Mouse (Mus musculus): ENCODE measurements around the gene Arvcf. TPM values are rescaled to one million over a fixed set of nuclear protein-coding genes. Genes with fewer than 3 reads are reported as not detected.

Gene Arvcf
- polyA plus RNA-seq, 1 experiment from 2014 or later, result 32.5 TPM

GRCm38 (mm10) chr16:18396791-18397621 is 49.0 kb downstream of the Arvcf start:
- no peak overlapping the region for H3K9ac ChIP-seq
- peak overlapping the region; percentile 97 for H3K27ac ChIP-seq (ENCODE audit: poor library complexity, severe bottlenecking)
- H3K4me2 ChIP-seq, result no peak overlapping the region
- no peaks in the 10 kb centered on the region for H3K9me3 ChIP-seq (replicated peaks)
- H3K4me3 ChIP-seq, result no peak overlapping the region
- no peaks in the 10 kb centered on the region for H3K27me3 ChIP-seq (replicated peaks)
- no peak for ATAC-seq (ENCODE audit: insufficient number of reproducible peaks, low FRiP score)
- 93% methylated on average over 27 of the region's 27 CpGs for WGBS
- H3K4me1 ChIP-seq (replicated peaks), result peaks cover 71% of the 10 kb centered on the region
- H3K36me3 ChIP-seq, result peaks cover 45% of the 10 kb centered on the region

GRCm38 (mm10) chr16:18400028-18400427 is 52.0 kb downstream of the Arvcf start:
- H3K9ac ChIP-seq, result no peak overlapping the region

GRCm38 (mm10) chr16:18400472-18401216 is 52.7 kb downstream of the Arvcf start:
- Histone ChIP-seq H3K9me3 (replicated peaks) (no peaks in the 10 kb centered on the region), H3K9ac (no peak overlapping the region), H3K4me3 (no peak overlapping the region), H3K4me1 (replicated peaks) (peaks cover 41% of the 10 kb centered on the region), H3K4me2 (0 out of 2 replicates have a peak overlapping the region, but pooled peaks have one; percentile 5), H3K36me3 (peaks cover 81% of the 10 kb centered on the region), H3K27me3 (replicated peaks) (no peaks in the 10 kb centered on the region), H3K27ac (ENCODE audit: poor library complexity, severe bottlenecking) (peak overlapping the region; percentile 26)
- 49% methylated on average over 7 of the region's 7 CpGs for WGBS
- peak; percentile 52 for ATAC-seq (ENCODE audit: insufficient number of reproducible peaks, low FRiP score)

More at GRCm38 (mm10) chr16:18400028-18400427, 52.0 kb downstream of the Arvcf start:
- Histone ChIP-seq H3K27ac (ENCODE audit: poor library complexity, severe bottlenecking) (peak overlapping the region; percentile 26; the same call in 1 of the 2 replicates), H3K4me1 (replicated peaks) (peaks cover 43% of the 10 kb centered on the region), H3K4me2 (no peak overlapping the region), H3K36me3 (peaks cover 75% of the 10 kb centered on the region), H3K27me3 (replicated peaks) (no peaks in the 10 kb centered on the region), H3K4me3 (no peak overlapping the region), H3K9me3 (replicated peaks) (no peaks in the 10 kb centered on the region)
- 77% methylated on average over 9 of the region's 9 CpGs for WGBS
- no peak for ATAC-seq (ENCODE audit: insufficient number of reproducible peaks, low FRiP score)

GRCm38 (mm10) chr16:18403285-18403684 is 55.3 kb downstream of the Arvcf start:
- Histone ChIP-seq H3K27ac (ENCODE audit: poor library complexity, severe bottlenecking) (no peak overlapping the region), H3K9ac (no peak overlapping the region), H3K4me3 (no peak overlapping the region), H3K27me3 (replicated peaks) (no peaks in the 10 kb centered on the region), H3K4me1 (replicated peaks) (peaks cover 45% of the 10 kb centered on the region), H3K36me3 (peaks cover 74% of the 10 kb centered on the region), H3K4me2 (no peak overlapping the region), H3K9me3 (replicated peaks) (no peaks in the 10 kb centered on the region)
- ATAC-seq (ENCODE audit: insufficient number of reproducible peaks, low FRiP score), result no peak
- WGBS, result 85% methylated on average over 12 of the region's 12 CpGs

- no peak overlapping the region for H3K4me2 ChIP-seq
- H3K4me1 ChIP-seq (replicated peaks), result peaks cover 46% of the 10 kb centered on the region
- ATAC-seq (ENCODE audit: insufficient number of reproducible peaks, low FRiP score), result no peak
- H3K4me3 ChIP-seq, result no peak overlapping the region
- no peaks in the 10 kb centered on the region for H3K27me3 ChIP-seq (replicated peaks)
- 81% methylated on average over 13 of the region's 13 CpGs for WGBS
- no peak overlapping the region for H3K9ac ChIP-seq
- H3K36me3 ChIP-seq, result peaks cover 72% of the 10 kb centered on the region
- H3K27ac ChIP-seq (ENCODE audit: poor library complexity, severe bottlenecking), result no peak overlapping the region
- no peaks in the 10 kb centered on the region for H3K9me3 ChIP-seq (replicated peaks)
These were observed 57.3 kb downstream of the Arvcf start for GRCm38 (mm10) chr16:18405091-18405854.

- peaks cover 40% of the 10 kb centered on the region for H3K4me1 ChIP-seq (replicated peaks)
- H3K4me3 ChIP-seq, result no peak overlapping the region
- no peak overlapping the region for H3K9ac ChIP-seq
- ATAC-seq (ENCODE audit: insufficient number of reproducible peaks, low FRiP score), result no peak
- no peak overlapping the region for H3K4me2 ChIP-seq
- no peaks in the 10 kb centered on the region for H3K9me3 ChIP-seq (replicated peaks)
- no peak overlapping the region for H3K27ac ChIP-seq (ENCODE audit: poor library complexity, severe bottlenecking)
- WGBS, result 71% methylated on average over 2 of the region's 2 CpGs
- no peaks in the 10 kb centered on the region for H3K27me3 ChIP-seq (replicated peaks)
- H3K36me3 ChIP-seq, result peaks cover 76% of the 10 kb centered on the region
These were observed 57.9 kb downstream of the Arvcf start for GRCm38 (mm10) chr16:18405876-18406275.

- Histone ChIP-seq H3K27me3 (replicated peaks) (no peaks in the 10 kb centered on the region), H3K9me3 (replicated peaks) (no peaks in the 10 kb centered on the region), H3K4me2 (no peak overlapping the region), H3K27ac (ENCODE audit: poor library complexity, severe bottlenecking) (no peak overlapping the region), H3K9ac (no peak overlapping the region), H3K4me3 (no peak overlapping the region), H3K36me3 (peaks cover 80% of the 10 kb centered on the region), H3K4me1 (replicated peaks) (peaks cover 36% of the 10 kb centered on the region)
- 7% methylated on average over 2 of the region's 2 CpGs for WGBS
- peak; percentile 51; the same call in 1 of the 2 replicates for ATAC-seq (ENCODE audit: insufficient number of reproducible peaks, low FRiP score)
These were observed 58.3 kb downstream of the Arvcf start for GRCm38 (mm10) chr16:18406293-18406692.

GRCm38 (mm10) chr16:18407912-18408311 is 59.9 kb downstream of the Arvcf start:
- no peak overlapping the region for H3K4me3 ChIP-seq
- H3K36me3 ChIP-seq, result peaks cover 80% of the 10 kb centered on the region
- ATAC-seq (ENCODE audit: insufficient number of reproducible peaks, low FRiP score), result no peak
- H3K27ac ChIP-seq (ENCODE audit: poor library complexity, severe bottlenecking), result peak overlapping the region; percentile 49
- H3K4me1 ChIP-seq (replicated peaks), result peaks cover 31% of the 10 kb centered on the region
- WGBS, result 46% methylated on average over 7 of the region's 7 CpGs
- no peaks in the 10 kb centered on the region for H3K27me3 ChIP-seq (replicated peaks)
- no peak overlapping the region for H3K4me2 ChIP-seq
- no peaks in the 10 kb centered on the region for H3K9me3 ChIP-seq (replicated peaks)
- H3K9ac ChIP-seq, result peak overlapping the region; percentile 40; the same call in 1 of the 2 replicates

- no peak overlapping the region for H3K4me3 ChIP-seq
- 80% methylated on average over 4 of the region's 4 CpGs for WGBS
- no peaks in the 10 kb centered on the region for H3K27me3 ChIP-seq (replicated peaks)
- H3K4me2 ChIP-seq, result no peak overlapping the region
- no peak for ATAC-seq (ENCODE audit: insufficient number of reproducible peaks, low FRiP score)
- no peak overlapping the region for H3K9ac ChIP-seq
- no peaks in the 10 kb centered on the region for H3K9me3 ChIP-seq (replicated peaks)
- H3K4me1 ChIP-seq (replicated peaks), result peaks cover 31% of the 10 kb centered on the region
- peaks cover 69% of the 10 kb centered on the region for H3K36me3 ChIP-seq
- H3K27ac ChIP-seq (ENCODE audit: poor library complexity, severe bottlenecking), result no peak overlapping the region
These were observed 61.8 kb downstream of the Arvcf start for GRCm38 (mm10) chr16:18409776-18410175.

GRCm38 (mm10) chr16:18410418-18410817 is 62.4 kb downstream of the Arvcf start:
- H3K4me3 ChIP-seq, result no peak overlapping the region
- H3K27ac ChIP-seq (ENCODE audit: poor library complexity, severe bottlenecking), result no peak overlapping the region
- peaks cover 65% of the 10 kb centered on the region for H3K36me3 ChIP-seq
- H3K4me1 ChIP-seq (replicated peaks), result peaks cover 30% of the 10 kb centered on the region
- no peaks in the 10 kb centered on the region for H3K9me3 ChIP-seq (replicated peaks)
- no peaks in the 10 kb centered on the region for H3K27me3 ChIP-seq (replicated peaks)
- no peak for ATAC-seq (ENCODE audit: insufficient number of reproducible peaks, low FRiP score)
- H3K9ac ChIP-seq, result no peak overlapping the region
- 91% methylated on average over 5 of the region's 5 CpGs for WGBS
- H3K4me2 ChIP-seq, result no peak overlapping the region

Measured in heart, embryonic 12.5 days (tissue).